Mouse (Mus musculus) embryonic facial prominence, embryonic 10.5 days (tissue): Measurements from ENCODE around the gene Stk39. TPM values are rescaled to one million over a fixed set of nuclear protein-coding genes. Genes with fewer than 3 reads are reported as not detected.

Experiments used
- DNase-seq: peaks from one replicate; pipeline ENCODE4 v3.0.0-alpha.2; 2017; ENCODE audit warnings: low spot score
- H3K27ac ChIP-seq: fragments of 300-500 bp; sonication (generic); replicated peaks from 2 replicates; pipeline ENCODE4 v1.5.1; 2016; ENCODE audit warnings: mild to moderate bottlenecking
- H3K27me3 ChIP-seq: fragments of 300-500 bp; sonication (generic); replicated peaks from 2 replicates; pipeline ENCODE4 v1.6.1; 2016; ENCODE audit warnings: low read depth, mild to moderate bottlenecking; ENCODE audit not compliant: poor library complexity, severe bottlenecking
- H3K36me3 ChIP-seq: fragments of 300-500 bp; sonication (generic); replicated peaks from 2 replicates; pipeline ENCODE4 v1.6.1; 2016; ENCODE audit warnings: mild to moderate bottlenecking, moderate library complexity
- H3K4me1 ChIP-seq: fragments of 300-500 bp; sonication (generic); 2 replicates; pipeline ENCODE4 v1.6.1; 2016
- H3K4me3 ChIP-seq: fragments of 300-500 bp; sonication (generic); 2 replicates; pipeline ENCODE4 v1.5.1; 2016; ENCODE audit warnings: mild to moderate bottlenecking, moderate library complexity
- H3K9me3 ChIP-seq: fragments of 300-500 bp; sonication (generic); 2 replicates; pipeline ENCODE4 v1.6.1; 2016; ENCODE audit warnings: mild to moderate bottlenecking
- WGBS: fragments of 180-500 bp; shearing (Covaris S2); methylation state at CpG from one replicate; pipeline ENCODE4 v1.1.7; 2016; 5-methylcytosine and 5-hydroxymethylcytosine counted together
- polyA plus RNA-seq: library from polyadenylated mRNA; unstranded; fragments of >200 nt; fragmentation: Nextera tagmentation; extraction: Ambion mirVana; gene quantifications from 2 replicates; pipeline ENCODE4 v1.2.1, GENCODE M21; 2016

The Stk39 gene
- polyA plus RNA-seq, 1 experiment from 2014 or later, result 19.4 TPM

DNA sequence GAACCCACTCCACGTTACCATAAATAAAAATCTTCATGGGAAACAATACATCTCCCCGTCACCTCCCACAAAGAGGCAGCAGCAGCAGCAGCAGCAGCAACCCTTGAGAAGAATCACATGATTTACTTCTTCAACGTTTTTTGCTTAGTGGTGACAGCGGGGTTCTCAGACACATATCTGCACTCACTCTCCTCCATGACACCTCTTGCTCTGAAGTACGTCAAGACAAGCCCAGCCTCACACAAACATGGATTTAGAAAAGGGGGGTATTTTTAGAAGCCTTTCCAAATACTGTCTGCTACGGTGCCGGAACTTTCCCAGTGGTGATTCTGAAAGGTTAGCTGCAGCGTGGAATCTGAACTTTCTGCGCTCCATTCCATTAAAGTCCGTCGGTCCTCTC, 256.9 kb downstream of the Stk39 start:
- Histone ChIP-seq H3K27me3 (no peaks in the 10 kb centered on the region), H3K36me3 (peaks cover 13% of the 10 kb centered on the region), H3K4me1 (no peaks in the 10 kb centered on the region), H3K9me3 (no peaks in the 10 kb centered on the region), H3K4me3 (no peak overlapping the region), H3K27ac (no peak overlapping the region)
- no peak for DNase-seq
- WGBS, result 91% methylated on average over 11 of the region's 11 CpGs

DNA sequence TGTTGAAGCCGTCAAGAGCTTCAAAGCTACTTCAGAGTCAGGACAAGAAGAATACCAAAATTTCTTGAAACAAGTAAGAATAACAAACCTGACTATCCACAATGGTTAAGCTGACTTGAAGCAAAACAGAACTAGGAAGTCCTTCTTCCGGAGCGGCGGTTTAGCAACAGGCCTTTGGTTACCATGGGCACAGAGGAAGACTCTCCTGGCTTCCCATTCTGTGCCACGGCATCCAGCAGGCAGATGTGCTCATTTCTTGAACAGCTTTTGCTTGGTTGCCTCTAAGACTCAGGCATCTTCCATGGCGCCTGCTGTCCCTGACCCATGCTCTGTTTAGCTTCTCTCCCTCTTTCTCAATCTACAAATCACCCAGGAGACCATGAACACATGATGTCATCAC, 257.7 kb downstream of the Stk39 start:
- Histone ChIP-seq H3K27me3 (no peaks in the 10 kb centered on the region), H3K27ac (no peak overlapping the region)
- WGBS, result 84% methylated on average over 6 of the region's 6 CpGs

DNA sequence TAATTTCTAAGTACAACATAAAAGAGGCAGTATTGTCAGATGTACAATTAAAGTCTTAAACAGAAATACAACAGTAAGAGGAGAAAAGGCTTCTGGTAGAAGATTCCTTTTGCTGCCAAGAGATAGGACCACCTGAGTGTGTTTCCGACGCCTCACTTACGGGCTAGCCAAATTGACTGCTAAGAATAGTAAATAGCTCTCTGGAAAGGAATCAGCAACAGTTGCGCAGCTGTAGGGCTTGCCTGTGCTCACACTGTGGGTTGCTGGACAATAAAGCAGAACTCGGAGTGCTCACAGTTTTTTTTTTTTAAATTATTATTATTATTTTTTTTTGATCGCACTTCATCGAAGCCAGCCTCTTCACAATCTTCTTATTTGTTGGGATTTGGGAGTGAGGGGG, 260.6 kb downstream of the Stk39 start:
- Histone ChIP-seq H3K4me1 (no peaks in the 10 kb centered on the region), H3K27ac (no peak overlapping the region), H3K4me3 (no peak overlapping the region), H3K36me3 (peaks cover 7% of the 10 kb centered on the region), H3K27me3 (no peaks in the 10 kb centered on the region), H3K9me3 (no peaks in the 10 kb centered on the region)
- no peak for DNase-seq
- WGBS, result 95% methylated on average over 7 of the region's 7 CpGs

More for the DNA sequence above, 257.7 kb downstream of the Stk39 start:
- Histone ChIP-seq H3K4me3 (no peak overlapping the region), H3K9me3 (no peaks in the 10 kb centered on the region), H3K36me3 (peaks cover 13% of the 10 kb centered on the region), H3K4me1 (no peaks in the 10 kb centered on the region)
- DNase-seq, result no peak

DNA sequence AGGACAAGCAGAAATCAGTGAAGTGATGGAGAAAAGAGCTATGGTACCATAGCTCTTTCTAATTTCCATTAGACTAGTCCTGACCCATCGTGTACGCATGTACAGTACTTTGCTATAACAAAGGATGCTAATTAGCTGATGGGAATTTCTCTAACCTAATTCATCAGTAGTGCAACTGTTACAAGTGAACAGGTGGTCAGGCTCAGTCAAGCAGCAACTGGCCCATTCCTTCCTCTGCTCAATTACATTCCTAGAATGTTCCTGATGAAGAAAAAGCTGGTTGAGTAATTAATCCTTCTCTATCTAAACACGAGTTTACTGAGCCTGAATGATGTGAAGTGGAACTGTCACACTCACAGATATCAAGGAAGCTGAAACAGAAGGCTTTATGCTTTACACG, 275.8 kb downstream of the Stk39 start:
- no peaks in the 10 kb centered on the region for H3K36me3 ChIP-seq
- no peaks in the 10 kb centered on the region for H3K4me1 ChIP-seq
- DNase-seq, result no peak
- H3K9me3 ChIP-seq, result no peaks in the 10 kb centered on the region
- no peak overlapping the region for H3K27ac ChIP-seq
- no peaks in the 10 kb centered on the region for H3K27me3 ChIP-seq
- no peak overlapping the region for H3K4me3 ChIP-seq
- WGBS, result 77% methylated on average over 4 of the region's 4 CpGs

DNA sequence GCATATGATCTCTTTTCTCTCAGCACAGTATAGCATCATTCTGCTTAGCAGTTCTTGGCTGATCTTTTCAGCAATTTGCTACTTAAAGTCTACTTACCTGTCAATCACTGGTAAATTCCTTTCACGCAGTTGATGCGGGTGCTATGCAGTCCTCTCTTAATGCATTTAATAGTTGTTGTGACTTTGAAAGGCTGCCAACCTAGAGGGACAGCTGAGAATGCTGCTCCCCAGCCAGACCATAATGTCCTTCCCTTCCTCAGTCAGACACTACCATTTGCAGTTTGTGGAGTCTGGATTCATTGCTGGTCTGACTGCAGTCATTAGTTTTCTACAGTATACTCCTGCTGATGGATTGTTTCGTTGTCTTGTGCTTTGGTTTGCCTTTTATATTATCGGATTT, 277.6 kb downstream of the Stk39 start:
- H3K27ac ChIP-seq, result no peak overlapping the region
- H3K4me1 ChIP-seq, result no peaks in the 10 kb centered on the region
- no peaks in the 10 kb centered on the region for H3K27me3 ChIP-seq
- DNase-seq, result no peak
- H3K9me3 ChIP-seq, result no peaks in the 10 kb centered on the region
- WGBS, result 88% methylated on average over 4 of the region's 4 CpGs
- H3K36me3 ChIP-seq, result no peaks in the 10 kb centered on the region
- H3K4me3 ChIP-seq, result no peak overlapping the region

DNA sequence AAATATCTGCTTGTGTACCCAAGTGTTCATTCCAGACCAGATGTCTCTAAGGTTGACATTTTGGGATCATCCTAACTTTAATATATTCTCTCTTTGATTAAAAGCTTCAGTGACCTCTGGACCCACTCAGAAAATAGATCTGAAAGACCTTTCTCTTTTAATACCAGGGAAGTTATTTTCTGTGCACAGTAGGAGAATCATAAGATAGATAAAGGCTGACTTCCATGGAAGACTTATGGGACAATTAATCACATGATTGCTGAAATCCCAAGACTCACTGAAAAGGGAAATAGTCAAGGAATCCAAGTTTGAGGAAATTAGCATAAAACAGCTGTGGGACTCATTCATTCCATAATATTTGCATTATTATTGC, 278.6 kb downstream of the Stk39 start:
- DNase-seq, result no peak
- Histone ChIP-seq H3K9me3 (no peaks in the 10 kb centered on the region), H3K4me3 (no peak overlapping the region), H3K27me3 (no peaks in the 10 kb centered on the region), H3K4me1 (no peaks in the 10 kb centered on the region), H3K27ac (no peak overlapping the region), H3K36me3 (no peaks in the 10 kb centered on the region)

DNA sequence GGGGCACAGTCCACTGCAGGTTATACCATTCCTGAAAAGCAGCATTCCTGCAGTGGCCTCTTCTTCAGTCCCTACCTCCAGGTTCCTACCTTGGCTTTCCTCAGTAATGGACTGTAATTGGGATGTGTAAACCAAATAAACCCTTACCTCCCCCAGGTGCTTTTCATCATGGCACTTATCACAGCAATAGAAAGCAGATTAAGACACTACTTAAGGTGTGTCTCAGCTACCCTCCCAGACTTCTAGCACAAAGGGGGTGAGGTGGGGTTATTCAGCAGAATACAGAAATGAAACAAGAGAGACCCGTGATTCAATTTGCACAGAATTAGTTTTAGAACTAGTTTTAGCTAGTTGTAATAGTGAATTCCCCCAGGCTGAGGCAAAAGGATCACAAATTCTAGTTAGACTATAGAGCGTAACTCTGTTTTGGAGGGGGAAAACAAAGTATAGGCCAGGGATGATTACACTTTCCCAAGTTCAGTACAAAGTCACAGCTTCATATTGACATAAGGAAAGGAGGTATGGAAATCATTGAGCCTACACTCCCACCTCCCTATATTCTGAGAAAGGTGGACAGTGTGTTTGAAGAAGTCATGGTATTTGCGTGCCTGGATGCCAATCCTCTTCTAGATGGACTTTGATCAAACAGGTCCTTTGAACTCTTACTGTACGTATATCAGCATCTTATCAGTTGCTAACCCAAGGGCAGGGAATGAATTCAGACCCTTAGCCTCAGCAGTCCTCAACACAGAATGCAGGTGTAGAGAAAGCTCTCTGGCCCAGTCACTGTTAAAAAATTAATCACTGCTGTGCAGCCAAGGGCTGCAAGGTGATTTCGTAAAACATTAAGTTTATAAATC, 279.2 kb downstream of the Stk39 start:
- no peaks in the 10 kb centered on the region for H3K27me3 ChIP-seq
- no peak for DNase-seq
- H3K36me3 ChIP-seq, result no peaks in the 10 kb centered on the region
- H3K27ac ChIP-seq, result no peak overlapping the region
- H3K4me1 ChIP-seq, result no peaks in the 10 kb centered on the region
- H3K4me3 ChIP-seq, result no peak overlapping the region
- H3K9me3 ChIP-seq, result no peaks in the 10 kb centered on the region
- 88% methylated on average over 5 of the region's 5 CpGs for WGBS

DNA sequence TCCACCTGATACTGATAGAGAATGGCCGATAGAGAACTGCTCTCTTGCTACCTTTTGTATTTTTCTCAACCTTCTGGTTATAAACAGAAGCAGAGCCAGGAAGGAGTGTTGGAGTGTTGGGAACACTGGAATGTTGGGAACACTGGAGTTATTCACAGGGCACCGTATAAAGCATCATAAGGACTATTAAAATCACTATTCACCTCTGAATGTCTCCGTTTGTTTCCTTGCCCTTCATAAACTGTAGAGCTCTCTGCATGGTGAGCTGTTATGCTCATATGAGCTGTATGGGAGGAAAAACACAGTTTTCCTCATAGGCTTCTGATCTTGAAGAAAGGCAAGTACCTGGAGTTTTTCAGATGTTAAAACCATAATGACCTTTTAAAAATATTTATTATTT, 295.6 kb downstream of the Stk39 start:
- 89% methylated on average over 3 of the region's 3 CpGs for WGBS
- H3K4me1 ChIP-seq, result peaks cover 5% of the 10 kb centered on the region

DNA sequence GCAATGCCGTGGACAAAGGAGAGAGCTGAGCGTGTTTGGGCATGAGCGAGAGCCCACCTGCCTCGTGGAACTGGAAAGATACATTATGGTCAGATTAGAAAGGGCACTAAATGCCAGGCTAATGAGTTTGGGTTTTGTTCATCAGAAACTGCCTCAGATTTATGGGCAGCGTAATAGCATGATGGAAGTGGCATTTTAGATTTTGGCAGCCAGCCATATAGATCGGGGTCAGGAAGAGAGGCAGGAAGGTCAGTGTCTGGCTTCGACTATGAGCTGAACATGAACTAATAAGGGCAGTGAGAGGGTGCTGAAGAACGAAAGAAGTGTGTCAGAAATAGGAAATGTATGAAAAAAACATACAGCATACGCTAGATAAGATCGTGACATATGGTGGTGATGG, 300.8 kb downstream of the Stk39 start:
- DNase-seq, result no peak
- Histone ChIP-seq H3K36me3 (no peaks in the 10 kb centered on the region), H3K27ac (no peak overlapping the region), H3K4me3 (no peak overlapping the region), H3K4me1 (peaks cover 5% of the 10 kb centered on the region), H3K27me3 (no peaks in the 10 kb centered on the region), H3K9me3 (no peaks in the 10 kb centered on the region)
- WGBS, result 86% methylated on average over 10 of the region's 10 CpGs

More for the DNA sequence above, 295.6 kb downstream of the Stk39 start:
- H3K27me3 ChIP-seq, result no peaks in the 10 kb centered on the region
- DNase-seq, result no peak
- no peaks in the 10 kb centered on the region for H3K36me3 ChIP-seq
- H3K4me3 ChIP-seq, result no peak overlapping the region
- no peaks in the 10 kb centered on the region for H3K9me3 ChIP-seq
- no peak overlapping the region for H3K27ac ChIP-seq

DNA sequence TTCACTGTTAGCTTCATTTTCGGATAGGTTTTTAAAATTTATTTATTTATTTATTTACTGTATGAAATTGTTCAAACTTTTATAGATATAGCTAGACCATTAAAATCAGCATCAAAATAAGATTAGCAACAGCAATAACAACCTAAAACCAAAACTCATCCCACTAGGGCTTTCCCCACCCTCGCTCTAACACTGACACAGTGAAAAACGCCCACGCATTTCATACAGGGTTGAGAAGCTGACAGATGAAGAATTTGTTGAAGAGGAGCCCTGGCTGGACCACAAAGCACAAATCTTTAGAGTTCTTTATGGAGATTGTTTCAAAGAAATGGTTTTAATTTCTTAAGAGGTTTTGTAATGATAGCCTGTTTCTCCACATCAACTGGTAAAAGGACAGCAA, 310.1 kb downstream of the Stk39 start:
- H3K27me3 ChIP-seq, result no peaks in the 10 kb centered on the region
- WGBS, result 88% methylated on average over 4 of the region's 4 CpGs
- no peak for DNase-seq
- H3K27ac ChIP-seq, result no peak overlapping the region
- H3K4me3 ChIP-seq, result no peak overlapping the region
- no peaks in the 10 kb centered on the region for H3K4me1 ChIP-seq
- no peaks in the 10 kb centered on the region for H3K9me3 ChIP-seq
- no peaks in the 10 kb centered on the region for H3K36me3 ChIP-seq

DNA sequence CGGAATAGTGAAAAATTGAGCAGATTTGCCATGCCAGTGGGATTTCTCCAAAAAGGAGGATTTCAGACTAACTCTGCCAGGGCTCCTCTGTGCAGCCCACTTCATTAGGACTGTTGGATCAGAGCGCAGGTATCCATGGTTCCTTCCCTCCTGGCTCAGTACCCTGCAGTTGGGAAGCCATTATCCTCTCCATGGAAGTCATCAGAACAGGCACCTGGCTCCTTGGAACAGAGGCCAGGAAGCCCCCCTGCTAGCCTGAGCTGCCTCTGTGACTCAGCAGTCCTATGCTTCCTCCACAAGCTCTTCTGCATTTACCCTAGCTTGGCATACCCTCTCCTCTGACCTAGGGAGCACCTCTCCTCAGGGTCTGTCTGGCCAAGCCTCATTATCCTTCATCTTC, 311.5 kb downstream of the Stk39 start:
- no peak for DNase-seq
- WGBS, result 90% methylated on average over 2 of the region's 2 CpGs
- H3K27me3 ChIP-seq, result no peaks in the 10 kb centered on the region
- H3K4me1 ChIP-seq, result no peaks in the 10 kb centered on the region
- H3K36me3 ChIP-seq, result no peaks in the 10 kb centered on the region
- no peak overlapping the region for H3K4me3 ChIP-seq
- no peaks in the 10 kb centered on the region for H3K9me3 ChIP-seq
- H3K27ac ChIP-seq, result no peak overlapping the region
